Mouse (Mus musculus) left cerebral cortex, postnatal 4 days (tissue): ENCODE measurements around the gene C2cd3. TPM values are rescaled to one million over a fixed set of nuclear protein-coding genes. Genes with fewer than 3 reads are reported as not detected.
A peak's percentile ranks its signal among the peaks of the same experiment; 100 is the strongest.
"Not testable (repeated sequence)": the region's sequence is repeated elsewhere in the genome, so short reads cannot be mapped to it uniquely, and the experiment has no call there.

ENCODE experiments used
- DNase-seq: peaks from one replicate; pipeline ENCODE4 v3.0.0-alpha.2; 2022
- intact Hi-C: fragments of 180-260 bp; cut with DNase I; formaldehyde crosslinking; loops from one replicate; pipeline ENCODE4 v1.15.1; 2025
- total RNA-seq, 2 experiments: library from RNA; stranded (reverse); gene quantifications; 2 replicates each; pipeline ENCODE4 v1.2.3; 2021

Gene C2cd3
- total RNA-seq, 2 experiments from 2014 or later, result 19.2 to 22.8 TPM

DNA sequence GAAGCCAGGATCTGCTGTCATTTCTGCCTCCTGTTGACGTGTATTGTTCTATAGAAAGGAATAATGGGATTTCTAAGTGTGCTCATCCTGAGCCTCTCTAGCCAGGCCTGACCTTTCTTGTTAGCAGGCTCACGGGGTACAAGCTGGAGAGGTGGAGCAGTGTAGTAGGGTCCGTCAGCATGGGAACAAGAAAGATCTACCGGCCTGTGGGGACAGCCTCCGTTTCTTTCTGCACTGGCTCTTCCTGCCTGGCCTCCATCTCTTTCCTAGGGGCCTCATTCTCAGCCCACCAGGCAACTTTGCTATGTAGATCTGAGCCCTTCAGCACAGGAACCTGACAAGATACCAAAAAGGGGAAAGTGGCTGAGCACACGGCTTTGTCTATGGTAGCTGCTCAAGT, 96.7 kb downstream of the C2cd3 start:
- DNase-seq, result no peak
- intact Hi-C loops, result no loop called here

DNA sequence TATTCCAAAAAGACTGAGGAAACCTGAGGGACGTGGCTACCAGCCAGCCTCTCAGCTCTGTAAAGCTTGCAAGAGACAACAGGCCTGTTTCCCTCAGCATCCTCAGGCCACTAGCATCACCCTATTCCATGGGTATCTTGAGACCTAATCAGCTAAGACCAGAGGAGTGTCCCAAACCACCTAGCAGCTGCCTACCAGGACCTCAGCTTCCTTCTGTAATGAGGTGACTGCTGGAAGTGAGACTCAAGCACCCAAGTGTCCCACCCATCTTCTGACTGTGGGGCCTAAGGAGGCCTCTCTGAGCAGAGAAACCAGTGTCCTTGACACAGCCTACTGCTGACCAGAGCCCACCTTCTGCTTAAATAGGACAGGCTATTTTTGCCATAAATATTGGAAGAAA, 97.5 kb downstream of the C2cd3 start:
- DNase-seq, result no peak
- intact Hi-C loops, result no loop called here

DNA sequence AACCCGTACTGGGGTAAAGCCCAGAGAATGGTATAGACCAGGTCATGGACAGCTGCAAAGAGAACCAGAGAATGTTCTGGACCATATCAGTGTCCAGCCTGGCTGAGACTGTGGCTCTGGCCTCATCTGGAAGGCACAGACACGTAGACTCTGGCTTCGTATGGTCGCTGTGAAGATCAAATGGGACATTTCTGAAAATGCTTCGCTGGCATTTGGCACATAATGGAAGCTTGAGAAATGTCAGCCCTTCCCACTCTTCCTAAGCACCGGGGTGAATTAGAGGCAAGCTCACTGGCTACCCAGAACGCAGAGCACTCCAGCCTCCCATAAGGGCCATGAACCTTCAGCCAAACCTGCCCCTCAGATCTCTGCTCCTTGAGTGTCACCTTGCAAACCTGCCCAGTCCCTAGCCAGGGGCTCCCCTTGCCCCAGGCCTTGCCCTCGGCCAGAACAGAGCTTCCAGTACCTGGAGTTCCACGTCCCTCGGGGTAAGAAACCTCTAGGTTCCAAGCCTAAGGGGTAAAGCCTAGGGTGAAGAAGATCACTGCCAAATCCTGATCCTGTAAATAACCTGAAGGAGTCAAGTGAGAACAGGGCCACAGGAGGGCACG, 98.9 kb downstream of the C2cd3 start:
- no peak for DNase-seq
- intact Hi-C loops, result no loop called here

DNA sequence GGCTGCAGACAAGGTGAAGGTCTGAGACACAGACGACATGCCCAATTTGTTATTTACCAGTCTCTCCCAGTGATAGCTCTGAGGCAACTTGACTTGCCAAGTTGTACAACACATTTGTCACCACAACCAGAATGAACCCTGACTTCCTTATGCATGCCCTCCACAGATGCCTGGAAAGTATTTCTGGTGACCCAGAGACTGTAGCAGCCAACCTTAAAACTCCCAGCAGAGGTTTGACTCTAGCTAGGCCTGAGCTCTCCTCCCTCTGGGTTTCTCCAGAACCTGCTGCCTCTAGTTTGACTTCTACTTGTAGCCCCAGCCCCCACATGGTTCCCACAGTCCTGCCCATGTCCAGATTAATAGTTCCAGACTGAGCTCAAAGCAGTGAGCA, 99.4 kb downstream of the C2cd3 start:
- intact Hi-C loops, result no loop called here
- DNase-seq, result no peak

GRCm38 (mm10) chr7:100472777-100473176, 100.7 kb downstream of the C2cd3 start, which contains the start of gene Ucp3:
Gene Ucp3 (plus strand): TSS chr7:100472990.
- intact Hi-C loops, result no loop called here
- DNase-seq, result no peak

- intact Hi-C loops, result no loop called here
- no peak for DNase-seq
These were observed 101.9 kb downstream of the C2cd3 start for GRCm38 (mm10) chr7:100473846-100474454.

DNA sequence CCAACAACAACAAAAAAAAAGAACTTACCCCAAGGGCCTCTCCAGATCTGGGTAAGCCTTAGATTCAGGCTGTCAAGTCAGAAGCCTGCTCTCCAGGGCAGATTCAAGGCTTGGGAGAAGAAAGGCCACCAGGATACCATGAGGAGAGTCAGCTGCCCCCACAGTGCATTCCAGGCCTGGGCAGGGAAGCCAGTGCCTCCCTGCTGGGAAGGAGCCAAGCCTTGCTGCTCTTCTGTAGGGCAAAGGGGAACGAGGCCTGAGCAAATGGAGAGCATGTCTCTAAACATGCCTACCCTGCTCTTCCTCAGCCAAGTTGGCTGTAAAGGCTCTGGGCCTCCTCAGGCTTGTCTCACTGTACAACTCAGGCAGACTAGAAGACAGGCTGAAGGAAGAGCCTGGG, 102.6 kb downstream of the C2cd3 start:
- peak; percentile 27 for DNase-seq
- intact Hi-C loops, result no loop called here

DNA sequence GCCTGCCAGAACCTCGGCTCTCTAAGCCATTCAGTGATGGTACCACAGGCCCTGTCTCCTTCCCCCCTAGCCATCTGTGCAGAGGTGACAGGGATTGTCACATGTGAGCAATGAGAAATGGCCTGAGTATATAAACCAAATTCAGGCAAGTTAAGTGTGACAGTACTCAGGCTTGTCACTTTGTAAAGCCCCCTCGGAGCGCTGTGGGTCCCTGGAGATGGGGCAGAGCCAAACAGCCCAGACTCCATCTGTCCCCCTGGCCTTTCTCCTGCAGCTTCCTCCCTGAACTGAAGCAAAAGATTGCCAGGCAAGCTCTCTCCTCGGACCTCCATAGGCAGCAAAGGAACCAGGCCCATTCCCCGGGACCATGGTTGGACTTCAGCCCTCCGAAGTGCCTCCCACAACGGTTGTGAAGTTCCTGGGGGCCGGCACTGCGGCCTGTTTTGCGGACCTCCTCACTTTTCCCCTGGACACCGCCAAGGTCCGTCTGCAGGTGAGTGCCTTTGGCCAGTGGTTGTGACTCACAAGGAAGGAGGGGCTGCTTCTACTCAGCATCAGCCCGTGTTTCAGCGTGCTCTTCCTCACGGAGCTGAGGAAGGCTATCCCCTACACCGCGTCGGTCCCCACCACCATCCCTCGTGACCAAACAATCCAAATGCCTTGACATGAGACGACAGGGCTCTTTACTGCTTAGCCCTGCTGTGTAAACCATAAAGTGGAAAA, 107.2 kb downstream of the C2cd3 start:
- DNase-seq, result peak; percentile 67
- intact Hi-C loops, result no loop called here

- intact Hi-C loops, result no loop called here
- peak; percentile 35 for DNase-seq
These were observed 107.8 kb downstream of the C2cd3 start for GRCm38 (mm10) chr7:100479823-100480164.

DNA sequence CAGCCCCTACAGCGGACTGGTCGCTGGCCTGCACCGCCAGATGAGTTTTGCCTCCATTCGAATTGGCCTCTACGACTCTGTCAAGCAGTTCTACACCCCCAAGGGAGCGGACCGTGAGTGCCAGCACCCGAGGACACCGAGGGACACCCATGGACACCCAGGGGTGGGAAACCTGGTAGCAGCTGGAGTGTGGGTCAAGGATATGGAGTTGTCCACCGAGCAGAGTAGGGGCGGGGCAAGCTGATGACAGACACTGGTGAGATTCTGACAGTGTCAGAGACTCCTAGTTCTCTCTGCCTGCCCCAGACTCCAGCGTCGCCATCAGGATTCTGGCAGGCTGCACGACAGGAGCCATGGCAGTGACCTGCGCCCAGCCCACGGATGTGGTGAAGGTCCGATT, 108.1 kb downstream of the C2cd3 start:
- intact Hi-C loops, result no loop called here
- no peak for DNase-seq

GRCm38 (mm10) chr7:100482046-100482445, 110.0 kb downstream of the C2cd3 start:
- intact Hi-C loops, result not testable (repeated sequence)

GRCm38 (mm10) chr7:100484493-100484892, 112.5 kb downstream of the C2cd3 start:
- intact Hi-C loops, result no loop called here
- no peak for DNase-seq

More at GRCm38 (mm10) chr7:100482046-100482445, 110.0 kb downstream of the C2cd3 start:
- DNase-seq, result not testable (repeated sequence)

GRCm38 (mm10) chr7:100487301-100487700, 115.3 kb downstream of the C2cd3 start:
- intact Hi-C loops, result no loop called here
- no peak for DNase-seq

- intact Hi-C loops, result no loop called here
- peak; percentile 68 for DNase-seq
These were observed 116.5 kb downstream of the C2cd3 start for GRCm38 (mm10) chr7:100488474-100489048.

GRCm38 (mm10) chr7:100492391-100493116, 120.5 kb downstream of the C2cd3 start:
- intact Hi-C loops, result no loop called here

DNA sequence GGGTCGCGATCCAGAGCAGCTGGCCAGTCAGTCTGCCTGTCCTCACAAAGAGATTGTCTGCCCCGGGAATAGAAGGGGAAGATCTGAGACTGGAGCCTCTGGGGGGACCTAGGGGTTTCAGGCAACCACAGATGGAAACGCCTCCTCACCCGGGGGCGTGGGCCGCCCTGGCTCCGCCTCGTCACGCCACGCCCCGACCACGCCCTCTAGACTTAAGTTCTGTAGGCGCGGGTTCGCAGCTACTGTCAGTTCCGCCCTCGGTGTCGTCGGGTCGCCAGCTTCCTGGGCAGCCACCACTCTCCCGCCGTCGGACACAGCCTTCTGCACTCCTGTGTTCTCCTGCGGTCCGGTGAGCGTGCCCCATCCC, 121.1 kb downstream of the C2cd3 start, which contains the start of gene Ucp2:
TSS of gene Ucp2 (plus strand) at position 221 of the 367 bp plus-strand sequence.
- intact Hi-C loops, result no loop called here

More at GRCm38 (mm10) chr7:100492391-100493116, 120.5 kb downstream of the C2cd3 start:
- peak; percentile 30 for DNase-seq

DNA sequence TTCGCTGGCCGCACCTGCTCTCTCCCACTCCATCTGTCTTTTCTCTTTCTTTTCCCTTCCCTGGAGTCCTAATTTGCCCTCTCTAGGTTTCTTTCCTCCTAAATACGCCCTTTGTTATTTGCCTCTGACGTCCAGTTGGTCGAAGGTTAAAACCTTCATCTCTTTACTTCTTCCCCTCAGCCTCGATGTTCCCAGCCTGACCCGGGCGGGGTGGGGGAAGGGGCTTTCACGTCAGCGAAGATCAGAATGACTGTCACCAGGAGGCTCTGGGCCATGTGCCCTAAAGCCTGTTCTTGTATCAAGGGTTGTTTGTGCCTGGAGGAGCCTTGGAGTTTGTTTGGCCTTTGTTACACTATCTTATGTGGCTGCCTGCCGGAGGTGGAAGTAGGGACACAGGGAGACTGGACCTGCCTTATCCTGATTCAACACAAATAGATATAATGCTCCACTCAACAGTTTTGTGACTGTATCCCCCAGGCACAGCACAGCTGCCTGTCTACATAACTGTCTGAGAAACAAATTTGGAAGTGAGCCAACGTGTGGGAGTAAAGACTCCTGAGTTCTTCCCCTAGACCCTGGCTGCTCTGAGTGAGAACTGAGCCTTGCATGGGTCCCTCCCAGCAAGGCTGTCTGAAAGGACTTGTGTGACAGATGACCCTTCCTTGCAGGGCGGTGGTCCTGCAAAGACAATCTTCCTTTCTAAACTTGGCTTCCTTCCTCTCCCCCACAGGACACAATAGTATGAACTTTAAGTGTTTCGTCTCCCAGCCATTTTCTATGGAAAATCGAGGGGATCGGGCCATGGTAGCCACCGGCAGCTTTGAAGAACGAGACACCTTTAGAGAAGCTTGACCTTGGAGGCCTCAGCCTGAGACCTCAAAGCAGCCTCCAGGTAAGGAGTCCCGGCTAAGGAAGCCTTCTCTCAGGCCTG, 121.7 kb downstream of the C2cd3 start:
- intact Hi-C loops, result no loop called here
- peak; percentile 43 for DNase-seq

More for the DNA sequence above, 121.1 kb downstream of the C2cd3 start, which contains the start of gene Ucp2:
- DNase-seq, result peak; percentile 68

DNA sequence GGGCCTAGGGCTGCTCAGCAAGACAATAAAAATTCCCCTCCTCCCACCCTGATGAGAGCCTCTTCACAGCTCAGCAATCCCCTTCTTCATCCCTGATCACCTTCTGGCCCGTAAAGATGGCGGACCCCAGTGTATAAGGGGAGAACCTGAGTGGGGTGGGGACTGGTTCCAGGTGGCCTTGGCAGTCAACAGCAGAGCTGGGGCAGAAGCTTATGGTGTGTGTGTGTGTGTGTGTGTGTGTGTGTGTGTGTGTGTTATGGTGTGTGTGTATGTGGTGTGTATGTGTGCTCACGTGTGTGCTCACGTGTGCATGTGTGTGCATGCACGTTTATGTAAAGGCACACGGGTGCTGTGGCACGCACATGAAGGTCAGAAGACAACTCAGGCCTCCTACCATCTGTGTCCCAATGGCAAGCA, 122.4 kb downstream of the C2cd3 start:
- no peak for DNase-seq
- intact Hi-C loops, result no loop called here

GRCm38 (mm10) chr7:100495042-100495441, 123.0 kb downstream of the C2cd3 start:
- intact Hi-C loops, result no loop called here
- DNase-seq, result no peak
